Mouse (Mus musculus) small intestine, adult 2 months (tissue): ENCODE measurements around the gene Clhc1.

Experiments used
- CTCF ChIP-seq: fragments of 200-500 bp; IDR thresholded peaks from 2 replicates; pipeline ENCODE4 v1.5.1; 2012; ENCODE audit warnings: low read depth, mild to moderate bottlenecking, control low read depth, inconsistent platforms, low read length, moderate library complexity, mixed read lengths; ENCODE audit not compliant: insufficient replicate concordance, insufficient read length; ENCODE audit errors: extremely low read depth
- POLR2A ChIP-seq: fragments of 200-500 bp; IDR thresholded peaks from 2 replicates; pipeline ENCODE4 v1.6.1; 2012; ENCODE audit warnings: low read depth, mild to moderate bottlenecking, control low read depth, inconsistent platforms, low read length, moderate library complexity

DNA sequence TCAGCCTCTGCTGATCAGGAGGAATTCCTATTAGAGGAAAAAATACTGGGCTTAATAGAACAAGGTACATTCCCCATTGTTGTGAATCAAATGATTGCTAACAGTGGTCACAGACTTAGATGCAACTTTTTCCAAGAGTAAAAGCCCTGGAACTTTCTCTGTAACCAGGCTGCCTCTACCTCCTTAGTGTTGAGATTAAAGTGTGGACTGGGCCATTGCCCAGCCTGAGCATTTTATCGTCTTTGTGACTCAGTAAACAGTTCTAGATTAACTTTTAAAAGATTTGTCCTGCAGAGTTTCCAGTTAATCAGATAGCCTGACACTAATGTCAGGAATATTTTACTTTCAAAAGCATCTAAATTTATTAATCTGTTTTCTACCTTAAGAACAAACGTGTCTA, 988 bp upstream of the Clhc1 start:
- TF ChIP-seq CTCF, result no peak
- no peak for TF ChIP-seq POLR2A
